Mouse (Mus musculus) retina, postnatal 1 day (tissue): ENCODE data around the gene Olfr1354.
"Not testable (repeated sequence)": the region's sequence is repeated elsewhere in the genome, so short reads cannot be mapped to it uniquely, and the experiment has no call there.

Source experiments
- DNase-seq: peaks from one replicate; pipeline ENCODE4 v3.0.0-alpha.2; 2012

Olfr1354 gene

GRCm38 (mm10) chr10:78912871-78913270 lies at the start of gene Olfr1354:
Olfr1354 (plus strand) TSS chr10:78913171.
- DNase-seq, result not testable (repeated sequence)

- no peak for DNase-seq
These were observed 37.7 kb upstream of the Olfr1354 start, which contains the start of gene Olfr1355 for GRCm38 (mm10) chr10:78875240-78875639. Olfr1355 (plus strand) TSS chr10:78875540.

- not testable (repeated sequence) for DNase-seq
These were observed 37.4 kb downstream of the Olfr1354 start, which contains the start of gene Olfr8 for GRCm38 (mm10) chr10:78950336-78950735. Olfr8 (plus strand) TSS chr10:78950636.

- DNase-seq, result not testable (repeated sequence)
These were observed 50.0 kb downstream of the Olfr1354 start, which contains the start of gene Olfr1353 for GRCm38 (mm10) chr10:78963009-78963408. Olfr1353 (plus strand) TSS chr10:78963309.
